Mouse (Mus musculus) midbrain, embryonic 13.5 days (tissue): ENCODE data around the gene Fam129b. TPM values are rescaled to one million over a fixed set of nuclear protein-coding genes. Genes with fewer than 3 reads are reported as not detected.

Experiments used
- ATAC-seq: fragments of 200-750 bp; cut with Nextera tagmentation; 2 replicates; pipeline ENCODE4 v1.8.0; 2017; ENCODE audit warnings: mild to moderate bottlenecking, moderate TSS enrichment, moderate library complexity
- H3K27ac ChIP-seq: fragments of 300-500 bp; sonication (generic); 2 replicates; pipeline ENCODE4 v1.5.1; 2015; ENCODE audit warnings: inconsistent platforms, mild to moderate bottlenecking, moderate library complexity
- H3K27me3 ChIP-seq: fragments of 300-500 bp; sonication (generic); 2 replicates; pipeline ENCODE4 v1.6.1; 2015; ENCODE audit warnings: mild to moderate bottlenecking, inconsistent platforms
- H3K36me3 ChIP-seq: fragments of 300-500 bp; sonication (generic); 2 replicates; pipeline ENCODE4 v1.6.1; 2015; ENCODE audit warnings: mild to moderate bottlenecking, inconsistent platforms
- H3K4me1 ChIP-seq: fragments of 300-500 bp; sonication (generic); replicated peaks from 2 replicates; pipeline ENCODE4 v1.6.1; 2015; ENCODE audit warnings: inconsistent platforms
- H3K4me2 ChIP-seq: fragments of 300-500 bp; sonication (generic); replicated peaks from 2 replicates; pipeline ENCODE4 v1.6.1; 2015; ENCODE audit warnings: moderate library complexity, mild to moderate bottlenecking, inconsistent platforms
- H3K4me3 ChIP-seq: fragments of 300-500 bp; sonication (generic); replicated peaks from 2 replicates; pipeline ENCODE4 v1.5.1; 2015; ENCODE audit warnings: mild to moderate bottlenecking, inconsistent platforms
- H3K9ac ChIP-seq: fragments of 300-500 bp; sonication (generic); replicated peaks from 2 replicates; pipeline ENCODE4 v1.6.1; 2015; ENCODE audit warnings: mild to moderate bottlenecking, inconsistent platforms
- H3K9me3 ChIP-seq: fragments of 300-500 bp; sonication (generic); 2 replicates; pipeline ENCODE4 v1.6.1; 2016; ENCODE audit warnings: mild to moderate bottlenecking, inconsistent platforms
- WGBS: fragments of 180-500 bp; shearing (Covaris S2); methylation state at CpG from one replicate; pipeline ENCODE4 v1.1.7; 2015; 5-methylcytosine and 5-hydroxymethylcytosine counted together
- polyA plus RNA-seq: library from polyadenylated mRNA; unstranded; fragments of >200 nt; fragmentation: Nextera tagmentation; extraction: Ambion mirVana; gene quantifications from 2 replicates; pipeline ENCODE4 v1.2.1, GENCODE M21; 2015

Gene Fam129b
- polyA plus RNA-seq = 20.9 and 27.5 TPM in 2 replicates

DNA sequence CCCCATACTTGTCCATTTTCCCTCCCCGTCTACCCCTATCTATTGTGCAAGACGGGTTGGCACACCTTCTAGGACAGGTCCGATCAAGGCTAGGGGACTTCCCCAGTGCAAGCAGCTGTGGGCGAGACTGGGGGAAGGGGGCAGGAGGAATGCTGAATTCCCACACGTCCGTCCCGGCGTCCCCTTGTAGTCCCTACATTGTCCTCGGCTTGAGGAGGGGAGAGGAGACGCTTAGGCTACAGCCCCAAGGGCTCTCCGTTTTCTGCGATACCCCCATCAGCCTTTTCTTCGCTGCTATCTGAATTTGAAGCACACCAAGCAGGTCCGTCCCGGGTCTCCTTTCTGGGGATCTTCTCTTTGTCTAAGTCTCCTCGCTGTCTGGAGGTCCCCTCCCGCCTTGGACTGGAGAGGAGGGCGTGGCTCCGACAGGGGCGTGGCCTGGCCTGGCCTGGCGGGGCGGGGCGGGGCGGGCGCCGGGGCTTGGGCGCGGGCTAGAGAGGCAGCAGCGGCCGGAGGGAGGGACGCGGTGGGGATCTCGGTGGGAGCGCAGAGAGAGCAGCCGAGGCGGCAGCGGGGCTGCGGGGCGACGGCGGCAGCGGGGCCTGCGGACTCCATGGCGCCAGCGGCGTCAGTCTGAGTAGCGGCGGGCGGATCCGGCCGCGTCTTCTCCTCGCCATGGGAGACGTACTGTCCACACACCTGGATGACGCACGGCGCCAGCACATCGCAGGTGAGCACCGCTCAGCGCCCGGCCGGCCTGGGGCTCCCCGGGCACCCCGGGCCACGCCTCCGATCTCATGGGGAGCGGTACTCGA is at the start of gene Fam129b:
Gene Fam129b, plus strand, starts transcription at position 440 of the 815 bp plus-strand sequence.
- Histone ChIP-seq H3K27me3 (no peaks in the 10 kb centered on the region), H3K9me3 (no peaks in the 10 kb centered on the region), H3K4me2 (peak within 1 kb of the TSS; percentile 76), H3K4me1 (peaks cover 62% of the 10 kb centered on the region), H3K9ac (peak within 1 kb of the TSS; percentile 93), H3K4me3 (peak within 1 kb of the TSS; percentile 72), H3K36me3 (no peaks in the 10 kb centered on the region), H3K27ac (peak within 1 kb of the TSS; percentile 96)
- under 1% methylated on average over 64 of the region's 68 CpGs for WGBS
- peak; percentile 87 for ATAC-seq

DNA sequence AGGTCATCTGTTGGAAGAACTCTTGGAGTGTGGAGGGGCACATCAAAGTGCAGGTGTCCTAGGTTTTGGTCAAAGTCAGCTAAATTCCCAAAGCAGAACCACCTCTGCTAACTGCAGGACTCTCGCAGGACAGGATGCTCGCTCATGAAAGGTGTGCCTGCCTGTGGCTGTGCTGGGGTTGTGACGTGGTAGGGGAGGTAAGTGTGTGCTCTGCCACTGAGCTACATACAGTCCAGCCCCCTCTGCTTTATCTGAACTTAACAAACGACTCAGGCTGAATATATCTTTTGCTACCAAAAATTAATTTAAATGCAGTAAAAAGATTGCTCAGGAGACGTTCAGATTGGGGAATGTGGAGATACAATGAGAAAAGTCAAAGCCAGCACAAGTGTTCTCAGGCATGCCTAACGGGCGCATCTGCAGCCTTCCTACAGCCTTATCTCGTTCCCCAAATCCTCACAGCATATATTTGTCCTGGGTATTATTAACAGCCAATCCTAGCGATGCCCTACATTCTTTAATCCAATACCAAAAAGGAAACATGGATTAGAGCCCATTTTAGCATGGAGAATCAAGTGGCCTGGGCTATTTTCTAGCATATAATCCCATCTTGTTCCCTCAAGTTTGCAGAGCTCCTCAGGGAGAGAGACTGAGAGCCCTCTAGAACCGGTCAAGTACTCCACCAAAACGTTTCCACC is 46.8 kb upstream of the Fam129b start:
- H3K27me3 ChIP-seq = no peaks in the 10 kb centered on the region
- no peak overlapping the region for H3K4me3 ChIP-seq
- H3K4me2 ChIP-seq = no peak overlapping the region
- H3K9ac ChIP-seq = no peak overlapping the region
- no peak overlapping the region for H3K27ac ChIP-seq
- peaks cover 19% of the 10 kb centered on the region for H3K4me1 ChIP-seq
- H3K36me3 ChIP-seq = no peaks in the 10 kb centered on the region
- 68% methylated on average over 11 of the region's 11 CpGs for WGBS
- no peaks in the 10 kb centered on the region for H3K9me3 ChIP-seq
- ATAC-seq = no peak

DNA sequence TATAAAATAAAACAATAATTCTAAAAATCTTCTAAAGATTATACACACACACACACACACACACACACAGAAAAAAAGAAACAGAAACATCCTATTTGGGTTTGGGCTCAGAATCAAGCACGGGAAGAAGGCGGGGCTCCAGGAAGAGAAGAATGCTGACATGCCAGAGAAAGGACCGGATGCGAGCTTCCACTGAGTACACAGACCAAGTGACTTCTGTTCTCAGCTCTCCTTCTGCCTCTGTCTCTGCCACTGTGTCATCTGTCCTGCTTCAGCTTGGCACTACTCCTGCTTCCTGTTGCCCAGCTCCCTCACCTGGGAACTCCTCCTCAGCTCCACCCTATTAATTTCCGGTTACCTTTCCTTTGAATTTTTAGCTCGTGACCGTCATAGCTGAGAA is 41.4 kb upstream of the Fam129b start:
- Histone ChIP-seq H3K27ac (no peak overlapping the region), H3K4me2 (no peak overlapping the region), H3K9me3 (no peaks in the 10 kb centered on the region), H3K9ac (no peak overlapping the region), H3K36me3 (no peaks in the 10 kb centered on the region), H3K27me3 (no peaks in the 10 kb centered on the region), H3K4me3 (no peak overlapping the region), H3K4me1 (peaks cover 25% of the 10 kb centered on the region)
- WGBS = 79% methylated on average over 7 of the region's 7 CpGs
- ATAC-seq = no peak

DNA sequence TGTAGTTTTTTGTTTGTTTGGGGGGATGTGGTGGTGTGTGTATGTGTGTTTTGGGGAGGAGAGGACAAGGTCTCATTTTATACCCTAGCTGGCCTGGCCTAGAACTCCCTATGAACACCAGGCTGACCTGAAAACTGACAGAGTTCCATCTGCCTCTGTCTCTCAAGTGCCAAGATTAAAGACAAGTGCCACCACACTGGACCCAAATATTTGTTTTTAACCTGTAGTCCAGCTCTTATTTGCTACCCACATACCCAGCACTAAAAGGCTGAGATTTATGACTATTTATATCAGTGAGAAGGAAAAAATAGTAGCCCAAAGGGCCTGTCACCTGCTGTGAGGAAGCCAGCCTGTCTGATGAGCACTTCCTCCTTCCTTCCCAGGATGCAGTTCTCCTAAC is 40.3 kb upstream of the Fam129b start:
- H3K4me3 ChIP-seq = no peak overlapping the region
- H3K9ac ChIP-seq = no peak overlapping the region
- H3K27ac ChIP-seq = no peak overlapping the region
- no peak for ATAC-seq
- no peaks in the 10 kb centered on the region for H3K27me3 ChIP-seq
- H3K9me3 ChIP-seq = no peaks in the 10 kb centered on the region
- H3K4me2 ChIP-seq = no peak overlapping the region
- peaks cover 5% of the 10 kb centered on the region; the same call in 1 of the 2 replicates for H3K36me3 ChIP-seq
- peaks cover 23% of the 10 kb centered on the region for H3K4me1 ChIP-seq

DNA sequence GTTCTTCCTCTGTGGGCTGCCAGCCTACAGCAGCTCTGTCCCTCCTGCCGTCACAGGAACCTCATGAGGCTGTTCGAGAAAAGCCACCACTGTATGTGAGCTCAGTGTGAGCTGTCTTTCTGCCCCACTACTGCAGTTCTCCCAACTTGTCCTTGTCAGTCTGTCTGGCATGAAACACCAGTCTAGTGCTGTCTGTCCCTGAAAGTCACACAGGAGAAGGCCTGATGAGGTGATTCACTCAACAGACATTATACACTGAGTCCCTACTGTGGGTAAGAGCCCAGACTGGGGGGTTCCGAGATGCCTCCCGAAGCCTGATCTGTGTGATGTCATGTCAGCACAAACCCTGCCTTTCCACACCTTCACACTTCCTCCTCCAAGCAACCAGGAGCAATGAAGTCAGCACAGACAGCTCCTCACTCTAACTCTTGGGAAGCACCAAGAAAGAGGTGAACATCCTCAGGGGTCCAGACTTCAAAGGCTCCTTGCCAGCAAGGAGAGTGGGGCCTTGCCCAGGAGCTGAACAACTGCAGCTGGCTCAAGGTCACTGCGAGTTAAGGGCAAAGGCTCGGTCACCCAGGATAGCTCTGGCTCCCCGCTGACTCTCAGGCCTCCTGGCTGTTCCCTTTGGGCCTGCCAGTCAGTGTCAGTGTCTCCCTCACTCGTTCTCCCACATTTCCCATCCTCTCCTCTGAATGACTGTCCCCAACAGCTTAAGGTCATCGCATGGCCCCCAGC is 37.6 kb upstream of the Fam129b start:
- no peak overlapping the region for H3K4me3 ChIP-seq
- H3K4me1 ChIP-seq = peaks cover 19% of the 10 kb centered on the region
- H3K27ac ChIP-seq = no peak overlapping the region
- H3K4me2 ChIP-seq = no peak overlapping the region
- H3K9me3 ChIP-seq = no peaks in the 10 kb centered on the region
- H3K27me3 ChIP-seq = no peaks in the 10 kb centered on the region
- no peak overlapping the region for H3K9ac ChIP-seq
- 68% methylated on average over 9 of the region's 9 CpGs for WGBS
- ATAC-seq = no peak
- H3K36me3 ChIP-seq = peaks cover 16% of the 10 kb centered on the region

DNA sequence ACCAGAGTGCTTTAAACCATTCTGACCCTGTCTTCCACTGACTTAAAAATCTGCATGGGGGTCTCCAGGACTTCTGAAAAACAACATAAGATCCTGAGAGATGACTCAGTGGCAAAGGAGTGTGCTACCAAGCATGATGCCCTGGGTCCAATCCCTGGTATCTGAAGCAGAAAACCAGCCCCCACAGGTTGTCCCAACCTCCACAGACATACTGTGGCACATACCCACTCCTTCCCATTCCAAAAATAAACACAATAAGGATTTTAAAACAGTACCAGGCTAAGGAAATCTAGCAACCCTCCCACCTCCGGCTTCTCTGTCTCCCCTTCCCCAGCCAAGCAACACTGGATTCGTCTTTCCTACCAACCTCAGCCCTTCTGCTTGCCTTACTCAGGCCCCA is 36.7 kb upstream of the Fam129b start:
- 0 out of 2 replicates have a peak overlapping the region, but pooled peaks have one; percentile 19 for H3K27ac ChIP-seq
- no peak for ATAC-seq
- H3K4me3 ChIP-seq = no peak overlapping the region
- no peak overlapping the region for H3K9ac ChIP-seq
- H3K4me1 ChIP-seq = peaks cover 20% of the 10 kb centered on the region
- no peaks in the 10 kb centered on the region for H3K9me3 ChIP-seq
- H3K36me3 ChIP-seq = peaks cover 17% of the 10 kb centered on the region
- no peak overlapping the region for H3K4me2 ChIP-seq
- 81% methylated on average over 2 of the region's 2 CpGs for WGBS
- no peaks in the 10 kb centered on the region for H3K27me3 ChIP-seq

DNA sequence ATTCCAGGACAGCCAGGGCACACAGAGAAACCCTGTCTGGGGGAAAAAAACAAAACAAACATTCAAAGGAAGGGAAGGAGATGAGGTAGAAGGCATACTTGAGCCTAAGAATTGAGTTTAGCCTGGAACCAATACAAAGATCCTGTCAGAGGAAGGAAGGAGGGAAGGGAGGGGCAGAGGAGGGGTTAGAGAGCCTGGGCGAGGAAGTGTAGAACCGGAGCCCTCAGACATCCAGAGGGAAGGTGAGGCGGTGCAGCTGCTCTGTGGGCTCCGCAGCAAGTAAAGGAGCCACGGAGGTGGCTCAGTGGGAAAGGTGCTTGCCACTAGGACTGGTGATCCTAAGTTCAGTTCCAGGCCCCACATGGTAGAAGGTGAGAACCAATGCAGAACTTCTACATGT is 34.8 kb upstream of the Fam129b start:
- 79% methylated on average over 5 of the region's 5 CpGs for WGBS
- ATAC-seq = no peak

DNA sequence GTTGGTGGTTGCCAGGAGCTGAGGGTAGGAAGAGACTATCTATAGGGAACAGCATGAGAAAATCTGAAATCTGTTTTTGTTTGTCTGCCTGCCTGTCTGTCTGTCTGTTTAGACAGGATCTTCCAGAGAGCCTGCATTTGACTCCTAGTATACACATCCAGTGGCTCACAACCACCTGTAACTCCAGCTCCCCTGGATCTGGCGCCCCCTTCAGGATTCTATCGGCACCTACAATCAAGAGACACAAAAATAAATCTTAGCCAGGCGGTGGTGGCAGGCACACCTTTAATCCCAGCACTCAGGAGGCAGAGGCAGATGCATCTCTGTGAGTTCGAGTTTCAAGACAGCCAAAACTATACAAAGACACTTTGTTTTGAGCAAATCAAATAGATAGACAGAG is 33.4 kb upstream of the Fam129b start:
- 47% methylated on average over 4 of the region's 4 CpGs for WGBS
- Histone ChIP-seq H3K4me3 (no peak overlapping the region), H3K36me3 (peaks cover 17% of the 10 kb centered on the region), H3K4me2 (no peak overlapping the region), H3K27me3 (no peaks in the 10 kb centered on the region), H3K27ac (no peak overlapping the region), H3K9ac (no peak overlapping the region), H3K9me3 (no peaks in the 10 kb centered on the region), H3K4me1 (peaks cover 26% of the 10 kb centered on the region)
- ATAC-seq = no peak

More for the DNA sequence above, 34.8 kb upstream of the Fam129b start:
- H3K36me3 ChIP-seq = peaks cover 17% of the 10 kb centered on the region
- H3K4me3 ChIP-seq = no peak overlapping the region
- H3K4me2 ChIP-seq = no peak overlapping the region
- H3K9me3 ChIP-seq = no peaks in the 10 kb centered on the region
- H3K27me3 ChIP-seq = no peaks in the 10 kb centered on the region
- no peak overlapping the region for H3K27ac ChIP-seq
- no peak overlapping the region for H3K9ac ChIP-seq
- peaks cover 30% of the 10 kb centered on the region for H3K4me1 ChIP-seq

DNA sequence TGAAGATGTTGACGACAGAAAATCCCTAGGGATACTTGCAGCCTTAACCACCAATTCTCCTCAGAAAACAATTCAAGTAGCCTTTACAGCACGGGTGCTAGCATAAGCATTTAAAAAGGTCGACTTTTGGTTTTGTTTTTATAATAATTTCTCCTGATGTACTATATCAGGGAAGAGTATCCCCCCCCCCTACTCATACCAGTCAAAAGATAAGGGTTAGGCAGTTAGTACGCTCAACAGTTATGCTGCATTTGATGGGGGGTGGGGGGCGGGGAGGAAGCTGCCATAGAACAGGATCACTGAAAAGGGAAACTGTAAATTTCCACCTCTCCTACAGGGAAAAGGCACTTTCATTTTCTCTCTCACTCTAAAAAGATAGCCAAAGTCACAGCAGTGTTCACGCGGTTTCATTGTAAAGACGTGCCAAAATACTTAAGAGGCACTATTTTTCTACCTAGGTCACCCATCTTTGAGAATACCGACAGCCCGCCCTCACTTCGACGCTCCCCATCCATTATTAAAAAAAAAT is 30.3 kb upstream of the Fam129b start:
- 10% methylated on average over 12 of the region's 12 CpGs for WGBS
- Histone ChIP-seq H3K36me3 (peaks cover 12% of the 10 kb centered on the region; the same call in 1 of the 2 replicates), H3K4me2 (peak overlapping the region; percentile 90), H3K4me3 (peak overlapping the region; percentile 90), H3K27ac (peak overlapping the region; percentile 93), H3K27me3 (no peaks in the 10 kb centered on the region; the same call in 1 of the 2 replicates), H3K9ac (peak overlapping the region; percentile 95), H3K9me3 (no peaks in the 10 kb centered on the region), H3K4me1 (peaks cover 19% of the 10 kb centered on the region)
- no peak for ATAC-seq

DNA sequence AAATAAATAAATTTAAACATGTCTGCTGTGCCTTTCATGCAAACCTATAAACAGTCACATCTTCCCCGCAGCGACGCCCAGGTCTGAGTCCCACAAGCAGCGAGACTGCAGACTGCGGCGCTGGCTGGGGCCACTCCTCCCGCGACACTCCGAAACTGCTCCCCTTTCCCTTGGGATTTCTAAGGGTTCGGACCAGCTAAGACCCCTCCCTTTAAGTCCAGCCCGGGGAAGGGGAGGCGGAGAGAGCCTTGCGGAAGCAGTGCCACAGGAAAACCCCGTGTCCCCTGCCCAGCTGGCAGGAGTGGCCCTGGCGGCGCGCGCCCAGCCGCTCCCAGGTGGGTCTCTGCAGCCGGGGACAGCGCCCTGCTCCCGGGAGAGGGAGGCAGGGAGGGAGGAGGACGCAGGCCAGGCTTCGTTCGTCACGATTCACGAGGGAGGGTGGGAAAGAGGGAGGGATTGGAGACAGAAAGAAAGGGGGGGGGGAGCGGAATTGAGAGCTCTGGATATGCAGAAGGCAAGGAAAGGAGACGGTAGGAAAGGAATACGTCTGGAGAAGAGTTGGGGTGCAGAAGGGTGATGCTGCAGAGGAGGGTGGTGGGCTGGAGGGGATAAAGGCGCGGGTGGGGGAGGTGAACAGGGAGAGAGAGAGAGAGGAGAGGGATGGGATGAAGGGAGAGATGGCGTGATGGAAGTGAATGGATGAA is 29.7 kb upstream of the Fam129b start:
- Histone ChIP-seq H3K4me2 (peak overlapping the region; percentile 90), H3K9me3 (no peaks in the 10 kb centered on the region), H3K27me3 (peaks cover 5% of the 10 kb centered on the region; the same call in 1 of the 2 replicates), H3K27ac (peak overlapping the region; percentile 93), H3K9ac (peak overlapping the region; percentile 95), H3K4me3 (peak overlapping the region; percentile 90), H3K36me3 (peaks cover 10% of the 10 kb centered on the region; the same call in 1 of the 2 replicates), H3K4me1 (peaks cover 19% of the 10 kb centered on the region)
- WGBS = under 1% methylated on average over 33 of the region's 33 CpGs
- peak; percentile 64 for ATAC-seq

DNA sequence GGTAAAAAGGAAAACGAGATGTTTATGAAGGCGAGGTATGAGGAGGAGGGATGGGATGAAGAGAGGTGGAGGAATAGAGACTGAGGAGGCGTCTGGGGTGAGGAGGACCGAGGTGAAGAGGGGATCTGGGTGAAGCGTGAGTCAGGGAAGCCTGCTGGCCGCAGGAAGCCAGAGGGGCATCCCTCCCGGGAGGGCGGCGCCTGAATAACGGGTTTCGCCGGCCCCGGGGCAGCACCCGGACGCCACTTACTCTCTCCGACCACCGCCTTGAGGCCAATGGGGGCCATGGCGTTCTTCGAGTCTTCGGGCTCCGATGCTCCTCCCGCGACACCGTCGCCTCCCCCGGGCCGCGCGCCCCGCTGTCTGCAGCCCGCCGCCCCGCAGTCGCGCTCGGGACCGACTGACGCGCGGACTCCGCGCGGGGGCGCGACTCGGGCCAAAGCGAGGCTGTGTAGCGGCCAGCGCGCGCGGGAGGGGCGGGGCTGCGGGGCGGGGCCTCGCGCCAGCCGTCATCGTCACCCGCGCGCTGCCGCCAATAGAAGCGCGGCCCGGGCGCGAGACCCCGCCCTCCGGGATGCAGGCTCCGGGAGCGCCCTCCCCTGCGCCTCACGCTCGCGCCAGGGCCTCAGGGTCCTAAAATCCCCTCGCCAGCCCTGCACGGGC is 29.0 kb upstream of the Fam129b start, which contains the start of gene Stxbp1:
Gene Stxbp1, minus strand, starts transcription at position 441 of the 663 bp plus-strand sequence.
- Histone ChIP-seq H3K4me2 (peak within 1 kb of the TSS; percentile 90), H3K27ac (peak within 1 kb of the TSS; percentile 93), H3K4me1 (peaks cover 20% of the 10 kb centered on the region), H3K9ac (peak within 1 kb of the TSS; percentile 95), H3K27me3 (peaks cover 12% of the 10 kb centered on the region; the same call in 1 of the 2 replicates), H3K4me3 (peak within 1 kb of the TSS; percentile 90), H3K9me3 (no peaks in the 10 kb centered on the region), H3K36me3 (0 out of 2 replicates have a peak, but pooled peaks cover 7% of the 10 kb centered on the region)
- peak; percentile 95 for ATAC-seq
- under 1% methylated on average over 76 of the region's 78 CpGs for WGBS
